Mouse (Mus musculus) monocyte, adult 5-6 weeks (primary cell): Measurements from ENCODE around the gene Sycp2. TPM values are rescaled to one million over a fixed set of nuclear protein-coding genes. Genes with fewer than 3 reads are reported as not detected.

Source experiments
- ATAC-seq: fragments of 153-309, 156-312 bp; replicated peaks from 2 replicates; pipeline ENCODE4 v1.8.0; 2017; ENCODE audit warnings: mild to moderate bottlenecking; ENCODE audit not compliant: low TSS enrichment, insufficient number of reproducible peaks, severe bottlenecking, poor library complexity, low FRiP score
- total RNA-seq: library from RNA; stranded (forward); fragments of 200-1000, 200-491, 200-594 nt; gene quantifications from 3 replicates; pipeline ENCODE4 v1.2.3, GENCODE M21; 2017

Gene Sycp2
- 0.10 TPM in 1 of 3 replicates, not detected in the others for total RNA-seq

- peak; percentile 31; the same call in 1 of the 2 replicates for ATAC-seq
These were observed at the start of gene Sycp2 for GRCm38 (mm10) chr2:178407053-178407815. TSS of gene Sycp2 (minus strand) at chr2:178407685.

GRCm38 (mm10) chr2:178454664-178455516 lies 47.4 kb upstream of the Sycp2 start:
- ATAC-seq: no peak

DNA sequence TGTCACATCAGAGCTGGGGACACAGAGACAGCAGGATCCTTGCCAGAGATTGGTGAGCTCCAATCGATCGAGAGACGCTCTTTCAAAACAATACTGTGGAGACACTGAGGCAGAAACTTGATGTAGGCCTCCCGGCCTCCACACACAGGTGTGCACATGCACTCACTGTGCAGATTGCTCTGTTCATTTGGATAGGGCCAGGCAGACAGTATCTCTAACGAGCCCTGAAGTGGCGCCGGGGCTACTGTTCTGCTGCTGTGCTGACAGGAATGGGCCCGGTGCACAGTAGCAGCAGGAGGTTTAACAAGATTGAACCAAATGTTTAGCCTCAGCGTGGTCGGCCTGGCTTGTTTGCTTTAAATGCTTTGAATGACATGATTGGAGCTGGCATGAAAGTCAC lies 43.5 kb upstream of the Sycp2 start:
- no peak for ATAC-seq

GRCm38 (mm10) chr2:178450236-178450635 lies 42.8 kb upstream of the Sycp2 start:
- ATAC-seq: no peak

DNA sequence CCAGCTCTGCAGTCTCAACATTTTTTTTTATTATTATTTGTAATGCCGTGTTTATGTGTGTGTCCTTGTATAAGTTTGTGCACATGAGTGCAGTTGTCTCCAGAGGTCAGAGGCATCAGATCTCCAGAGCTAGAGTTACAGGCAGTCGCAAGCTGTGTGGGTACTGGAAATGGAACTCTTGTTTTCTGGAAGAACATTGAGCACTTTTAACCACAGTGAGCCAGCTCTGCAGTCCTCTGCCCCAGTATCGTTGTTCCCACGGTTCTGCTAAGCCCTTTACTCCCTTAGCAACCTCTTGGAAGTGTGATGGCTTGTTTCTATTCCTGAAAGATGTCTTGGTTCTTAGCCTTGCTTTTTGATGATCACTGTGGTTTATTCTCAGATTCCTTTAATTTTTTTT lies 41.9 kb upstream of the Sycp2 start:
- ATAC-seq: no peak

DNA sequence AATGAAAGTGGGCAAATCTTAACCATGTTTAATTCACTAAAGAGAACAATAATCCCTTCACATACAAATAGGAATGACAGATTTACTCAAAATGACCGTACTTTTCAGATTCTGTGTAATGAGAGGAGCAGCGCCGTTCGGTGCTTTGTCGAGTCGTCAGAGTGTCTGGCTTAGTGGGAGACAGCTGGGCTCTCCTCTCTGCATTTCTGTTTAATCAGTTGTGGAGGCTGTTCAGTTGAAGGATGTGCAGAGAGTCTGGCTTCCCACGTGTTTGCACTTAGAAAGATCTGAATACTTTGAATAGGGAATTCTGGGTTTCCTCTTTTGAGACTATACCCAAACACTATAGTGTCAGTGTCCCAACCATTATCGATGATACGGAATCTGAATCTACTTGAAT lies 29.8 kb upstream of the Sycp2 start:
- ATAC-seq: no peak

- no peak for ATAC-seq
These were observed 26.4 kb upstream of the Sycp2 start for GRCm38 (mm10) chr2:178433903-178434302.

DNA sequence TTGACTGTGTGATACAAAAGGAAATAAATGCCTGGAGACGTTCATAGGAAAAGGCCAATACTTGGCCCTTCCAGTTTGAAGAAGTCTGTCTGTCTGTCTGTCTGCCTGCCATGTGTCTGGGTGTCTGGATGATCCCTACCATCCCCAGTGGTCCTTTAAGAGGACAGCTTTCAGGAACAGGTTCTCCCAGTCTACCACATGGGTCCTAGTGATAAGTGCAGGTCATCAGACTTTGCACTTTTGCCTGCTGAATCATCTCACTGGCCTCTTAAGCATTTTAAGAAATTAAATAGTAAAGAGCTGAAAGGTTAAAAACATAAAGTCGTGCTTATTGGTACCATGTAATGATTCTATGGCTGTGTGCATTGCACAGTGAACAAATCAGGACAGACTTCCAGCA lies 26.0 kb upstream of the Sycp2 start:
- no peak for ATAC-seq

DNA sequence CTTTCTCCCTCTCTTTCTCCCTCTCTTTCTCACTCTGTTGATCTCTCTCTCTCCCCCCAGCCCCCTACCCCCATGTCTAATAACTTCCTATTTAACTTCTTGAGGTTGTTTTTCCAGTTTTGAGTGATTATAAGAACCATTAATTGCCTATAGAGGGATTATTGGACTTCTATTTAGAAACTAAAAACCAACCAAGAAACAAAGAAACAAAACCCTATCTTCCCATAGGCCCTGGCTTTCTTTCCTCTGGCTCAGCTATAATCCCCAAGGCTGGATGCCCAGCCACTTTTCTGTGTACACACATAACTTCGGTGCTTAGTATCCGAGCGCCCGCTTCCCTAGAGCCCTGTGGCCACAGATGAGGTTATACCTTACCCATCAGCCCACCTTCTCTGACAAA lies 22.7 kb upstream of the Sycp2 start, which contains the start of gene Cdh26:
Gene Cdh26, plus strand, starts transcription at position 301 of the 400 bp plus-strand sequence.
- no peak for ATAC-seq

GRCm38 (mm10) chr2:178429426-178429825 lies 21.9 kb upstream of the Sycp2 start:
- no peak for ATAC-seq

DNA sequence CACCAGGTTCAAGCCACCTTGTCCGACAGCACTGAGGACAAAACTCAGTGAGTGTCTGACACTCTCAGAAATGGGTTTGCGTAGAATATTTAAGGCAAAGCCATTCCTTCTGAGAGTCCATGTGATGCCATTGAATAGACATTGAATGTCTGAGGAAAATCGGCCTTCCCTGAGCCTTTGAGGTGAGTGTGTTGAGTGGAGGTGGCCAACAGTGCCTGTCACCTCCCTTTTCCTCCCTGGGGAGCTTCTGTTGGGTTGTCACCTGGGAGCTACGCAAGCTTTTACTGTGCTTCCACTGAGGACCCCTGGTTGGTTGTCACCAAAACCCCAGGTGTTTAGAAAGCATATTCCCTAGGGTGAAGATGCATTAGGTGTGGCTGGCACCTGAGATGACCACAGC lies 21.2 kb upstream of the Sycp2 start:
- ATAC-seq: no peak

GRCm38 (mm10) chr2:178428183-178428582 lies 20.7 kb upstream of the Sycp2 start:
- ATAC-seq: no peak

- 0 out of 2 replicates have a peak, but pooled peaks have one; percentile 23 for ATAC-seq
These were observed 19.7 kb upstream of the Sycp2 start for GRCm38 (mm10) chr2:178427181-178427580.

DNA sequence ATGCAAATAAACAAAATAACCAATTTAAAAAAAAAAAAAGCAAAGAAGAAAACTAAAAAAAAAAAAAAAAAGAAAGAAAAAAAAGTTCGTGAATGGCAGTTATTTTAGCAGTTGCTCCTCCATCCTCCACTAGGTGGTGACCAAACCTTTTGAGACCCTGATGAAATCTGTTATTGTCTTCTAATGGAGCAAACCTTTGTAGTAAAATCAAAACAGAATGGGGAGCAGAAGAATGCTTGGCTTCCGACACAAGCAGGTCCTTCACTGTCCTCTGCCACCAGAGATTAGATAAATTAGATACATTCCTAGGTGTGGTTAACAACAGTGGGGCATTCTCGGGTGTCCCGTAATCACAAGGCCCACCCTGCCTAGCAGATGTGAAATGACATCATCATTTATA lies 18.7 kb upstream of the Sycp2 start:
- ATAC-seq: no peak

- ATAC-seq: no peak
These were observed 15.7 kb upstream of the Sycp2 start for GRCm38 (mm10) chr2:178423223-178423622.

DNA sequence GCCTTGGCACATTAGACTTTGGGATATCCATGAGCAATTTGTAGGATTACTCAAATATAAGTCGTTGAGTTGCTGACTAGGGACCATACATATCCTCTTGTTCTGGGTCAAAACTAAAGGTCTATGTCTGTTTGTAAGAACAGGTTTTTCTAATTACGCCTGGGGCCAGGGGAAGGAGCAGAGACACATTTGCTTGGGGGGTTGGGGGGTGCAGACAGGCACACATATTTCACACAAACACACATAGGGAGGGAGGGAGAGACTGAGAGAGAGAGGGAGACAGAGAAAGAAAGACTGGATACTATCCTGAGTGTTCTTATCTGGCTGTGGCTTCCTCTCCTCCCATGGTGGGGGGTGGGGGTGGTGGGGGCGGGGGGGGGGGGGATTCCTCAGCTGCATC lies 14.7 kb upstream of the Sycp2 start:
- no peak for ATAC-seq

- no peak for ATAC-seq
These were observed 14.1 kb upstream of the Sycp2 start for GRCm38 (mm10) chr2:178421603-178422002.

- no peak for ATAC-seq
These were observed 13.1 kb upstream of the Sycp2 start for GRCm38 (mm10) chr2:178420576-178420975.

- ATAC-seq: no peak
These were observed 9.5 kb upstream of the Sycp2 start for GRCm38 (mm10) chr2:178416970-178417369.

DNA sequence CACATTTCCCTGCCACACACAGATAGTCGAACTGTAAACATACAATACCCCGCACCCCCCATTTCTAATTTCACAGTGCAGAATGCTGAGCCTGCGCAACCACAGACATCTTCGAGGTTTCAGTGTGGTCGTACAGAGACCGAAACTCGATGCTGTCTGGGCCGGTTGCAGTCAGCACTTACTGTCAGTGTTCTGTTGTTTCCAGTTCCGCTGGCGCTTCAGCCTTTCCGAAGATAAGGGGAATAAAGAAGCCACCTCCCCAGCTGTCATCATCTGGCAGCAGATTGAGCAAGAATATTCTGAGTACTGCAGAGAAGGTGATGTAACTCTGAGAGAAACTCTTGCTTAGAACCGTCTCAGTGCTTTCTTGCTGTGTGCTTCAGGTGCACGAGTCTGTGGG lies 8.9 kb upstream of the Sycp2 start:
- peak; percentile 62 for ATAC-seq
